Comparison of ENCODE assay signal across 8 mouse cellular contexts in the genomic region with DNA sequence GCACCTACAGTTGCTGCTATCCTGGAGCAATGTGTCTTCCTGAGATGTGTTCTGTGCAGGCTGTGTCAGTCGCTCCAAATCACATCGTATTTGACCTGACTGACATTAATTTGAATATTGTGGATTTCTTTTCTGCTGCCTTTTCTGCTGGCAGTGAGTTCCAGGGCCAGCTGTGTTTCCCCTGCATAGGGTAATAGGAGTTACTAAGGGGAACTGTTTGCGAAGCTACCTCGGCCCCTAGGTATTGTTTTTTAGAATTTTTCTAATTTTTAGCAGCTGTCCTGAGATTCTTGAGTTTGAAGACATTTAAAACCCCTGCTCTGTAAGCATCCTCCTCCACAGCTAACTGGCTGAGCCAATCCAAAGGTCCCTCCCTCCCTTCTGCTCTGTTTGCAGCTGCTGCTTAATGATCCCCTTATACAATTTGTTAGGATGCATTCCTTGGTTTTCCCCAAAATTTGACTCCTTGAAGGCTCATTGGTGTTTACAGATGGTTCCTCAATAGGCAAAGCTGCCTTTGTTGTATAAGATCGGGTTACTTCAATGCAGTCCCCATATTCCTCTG. TPM values are rescaled to one million over a fixed set of nuclear protein-coding genes. Genes with fewer than 3 reads are reported as not detected.
A peak's percentile ranks its signal among the peaks of the same experiment; 100 is the strongest.
DNase-seq lines count a peak whose midpoint lies in the region; ATAC-seq lines count a peak whose summit lies in the region.

No protein-coding gene starts in this region.

- H3K9ac ChIP-seq in kidney, embryonic 16.5 days (replicated peaks; ENCODE audit: low read length): peak overlapping the region; percentile 64
- H3K9ac ChIP-seq in embryonic facial prominence, embryonic 12.5 days: peak overlapping the region; percentile 49; the same call in 1 of the 2 replicates
- peak overlapping the region; percentile 75 for H3K9ac ChIP-seq in hindbrain, embryonic 14.5 days
- peak overlapping the region; percentile 70 for H3K9ac ChIP-seq in midbrain, embryonic 14.5 days (replicated peaks; ENCODE audit: low read length)

- no peak overlapping the region; the same call in 1 of the 2 replicates for H3K27ac ChIP-seq in kidney, embryonic 16.5 days (ENCODE audit: low read length)
- no peak overlapping the region for H3K27ac ChIP-seq in embryonic facial prominence, embryonic 12.5 days
- peak overlapping the region; percentile 93 for H3K27ac ChIP-seq in hindbrain, embryonic 14.5 days
- H3K27ac ChIP-seq in midbrain, embryonic 14.5 days (replicated peaks; ENCODE audit: low read depth, low read length): peak overlapping the region; percentile 95

- H3K4me3 ChIP-seq in kidney, embryonic 16.5 days (ENCODE audit: low read length): peak overlapping the region; percentile 63
- H3K4me3 ChIP-seq in embryonic facial prominence, embryonic 12.5 days: peak overlapping the region; percentile 41
- H3K4me3 ChIP-seq in hindbrain, embryonic 14.5 days (replicated peaks; ENCODE audit: low read length): peak overlapping the region; percentile 46
- H3K4me3 ChIP-seq in midbrain, embryonic 14.5 days (replicated peaks; ENCODE audit: low read depth, low read length): peak overlapping the region; percentile 61

- H3K4me1 ChIP-seq in kidney, embryonic 16.5 days (ENCODE audit: insufficient read depth, low read length): peaks cover 2% of the 10 kb centered on the region; the same call in 1 of the 2 replicates
- H3K4me1 ChIP-seq in embryonic facial prominence, embryonic 12.5 days: 0 out of 2 replicates have a peak, but pooled peaks cover 3% of the 10 kb centered on the region
- H3K4me1 ChIP-seq in hindbrain, embryonic 14.5 days (replicated peaks; ENCODE audit: control insufficient read depth, insufficient read depth, low read length): 0 out of 2 replicates have a peak, but pooled peaks cover 4% of the 10 kb centered on the region
- peaks cover 3% of the 10 kb centered on the region; the same call in 1 of the 2 replicates for H3K4me1 ChIP-seq in midbrain, embryonic 14.5 days (ENCODE audit: control insufficient read depth, insufficient read depth, low read length)

- 17% methylated on average over 5 of the region's 5 CpGs for WGBS in kidney, embryonic 16.5 days
- WGBS in embryonic facial prominence, embryonic 12.5 days: 23% methylated on average over 5 of the region's 5 CpGs
- 35% methylated on average over 5 of the region's 5 CpGs for WGBS in hindbrain, embryonic 14.5 days
- WGBS in midbrain, embryonic 14.5 days: 29% methylated on average over 5 of the region's 5 CpGs

- ATAC-seq in kidney, embryonic 16.5 days (ENCODE audit: low FRiP score, low TSS enrichment): no peak
- ATAC-seq in embryonic facial prominence, embryonic 12.5 days (ENCODE audit: insufficient number of reproducible peaks, insufficient read depth, low FRiP score, low TSS enrichment): no peak
- peak; percentile 68 for ATAC-seq in hindbrain, embryonic 14.5 days (ENCODE audit: low FRiP score)
- peak; percentile 49 for ATAC-seq in midbrain, embryonic 14.5 days (ENCODE audit: low FRiP score, low TSS enrichment)

- H3K27me3 ChIP-seq in kidney, embryonic 16.5 days (ENCODE audit: insufficient read depth, low read length): no peaks in the 10 kb centered on the region
- H3K27me3 ChIP-seq in embryonic facial prominence, embryonic 12.5 days: no peaks in the 10 kb centered on the region
- H3K27me3 ChIP-seq in hindbrain, embryonic 14.5 days (ENCODE audit: control insufficient read depth, insufficient read depth, low read length): no peaks in the 10 kb centered on the region
- no peaks in the 10 kb centered on the region for H3K27me3 ChIP-seq in midbrain, embryonic 14.5 days (ENCODE audit: control insufficient read depth, insufficient read depth, low read length)

- no peak for DNase-seq in kidney, postnatal 25 days
- peak; percentile 30 for DNase-seq in hindbrain, embryonic 14.5 days (ENCODE audit: low spot score)
- no peak for DNase-seq in midbrain, embryonic 14.5 days
- DNase-seq in urinary bladder, adult 18-20 months (ENCODE audit: low spot score in 2 of 2): no peak
- no peak for DNase-seq in ovary, adult 18-20 months (ENCODE audit: low spot score)
- no peak for DNase-seq in thymus, postnatal 0 days (ENCODE audit: low spot score)

- peak overlapping the region; percentile 76 for H3K4me2 ChIP-seq in kidney, embryonic 16.5 days (replicated peaks; ENCODE audit: low read depth, low read length)
- H3K4me2 ChIP-seq in embryonic facial prominence, embryonic 12.5 days (replicated peaks): peak overlapping the region; percentile 81
- peak overlapping the region; percentile 81 for H3K4me2 ChIP-seq in hindbrain, embryonic 14.5 days (replicated peaks)
- peak overlapping the region; percentile 77 for H3K4me2 ChIP-seq in midbrain, embryonic 14.5 days (ENCODE audit: low read length)

- no peaks in the 10 kb centered on the region for H3K9me3 ChIP-seq in kidney, embryonic 16.5 days (ENCODE audit: low read length)
- no peaks in the 10 kb centered on the region for H3K9me3 ChIP-seq in embryonic facial prominence, embryonic 12.5 days
- no peaks in the 10 kb centered on the region for H3K9me3 ChIP-seq in hindbrain, embryonic 14.5 days (ENCODE audit: control insufficient read depth, low read length)
- no peaks in the 10 kb centered on the region for H3K9me3 ChIP-seq in midbrain, embryonic 14.5 days (ENCODE audit: control insufficient read depth, low read length)

- no peaks in the 10 kb centered on the region for H3K36me3 ChIP-seq in kidney, embryonic 16.5 days (ENCODE audit: insufficient read depth, low read length)
- H3K36me3 ChIP-seq in embryonic facial prominence, embryonic 12.5 days: no peaks in the 10 kb centered on the region
- H3K36me3 ChIP-seq in hindbrain, embryonic 14.5 days (replicated peaks; ENCODE audit: control insufficient read depth, insufficient read depth): no peaks in the 10 kb centered on the region
- no peaks in the 10 kb centered on the region for H3K36me3 ChIP-seq in midbrain, embryonic 14.5 days (ENCODE audit: control insufficient read depth, insufficient read depth, low read length)

RNA-seq across cellular contexts. Expression of gene H2-M10.1, which starts 10.2 kb away (rescaled TPM):
- not detected in 2 replicates for polyA plus RNA-seq in kidney, embryonic 16.5 days (2015; fragmentation: Nextera tagmentation; extraction: Ambion mirVana)
- not detected in 2 replicates for polyA plus RNA-seq in embryonic facial prominence, embryonic 12.5 days (2016; fragmentation: Nextera tagmentation; extraction: Ambion mirVana)
- polyA plus RNA-seq in hindbrain, embryonic 14.5 days (2014; fragmentation: Nextera tagmentation; extraction: Ambion mirVana): not detected in 2 replicates
- polyA plus RNA-seq in midbrain, embryonic 14.5 days (2014; fragmentation: Nextera tagmentation; extraction: Ambion mirVana): not detected in 2 replicates
- polyA plus RNA-seq in thymus, postnatal 0 days (2015; fragmentation: Nextera tagmentation; extraction: Ambion mirVana): 0.22 and 0.34 TPM in 2 replicates

RNA-seq across cellular contexts. Expression of gene H2-M10.2, which starts 29.5 kb away (rescaled TPM):
- polyA plus RNA-seq in kidney, embryonic 16.5 days (2015; fragmentation: Nextera tagmentation; extraction: Ambion mirVana): 0.15 TPM in 1 of 2 replicates, not detected in the other
- 0.20 TPM in 1 of 2 replicates, not detected in the other for polyA plus RNA-seq in embryonic facial prominence, embryonic 12.5 days (2016; fragmentation: Nextera tagmentation; extraction: Ambion mirVana)
- 0.18 and 0.23 TPM in 2 replicates for polyA plus RNA-seq in hindbrain, embryonic 14.5 days (2014; fragmentation: Nextera tagmentation; extraction: Ambion mirVana)
- polyA plus RNA-seq in midbrain, embryonic 14.5 days (2014; fragmentation: Nextera tagmentation; extraction: Ambion mirVana): 0.25 TPM in 1 of 2 replicates, not detected in the other
- 0.12 TPM in 1 of 2 replicates, not detected in the other for polyA plus RNA-seq in thymus, postnatal 0 days (2015; fragmentation: Nextera tagmentation; extraction: Ambion mirVana)

RNA-seq across cellular contexts. Expression of gene Trim39, which starts 43.7 kb away (rescaled TPM):
- 18.4 and 19.8 TPM in 2 replicates for polyA plus RNA-seq in kidney, embryonic 16.5 days (2015; fragmentation: Nextera tagmentation; extraction: Ambion mirVana)
- polyA plus RNA-seq in embryonic facial prominence, embryonic 12.5 days (2016; fragmentation: Nextera tagmentation; extraction: Ambion mirVana): 25.2 and 27.2 TPM in 2 replicates
- polyA plus RNA-seq in hindbrain, embryonic 14.5 days (2014; fragmentation: Nextera tagmentation; extraction: Ambion mirVana): 19.7 and 19.8 TPM in 2 replicates
- 18.3 and 21.7 TPM in 2 replicates for polyA plus RNA-seq in midbrain, embryonic 14.5 days (2014; fragmentation: Nextera tagmentation; extraction: Ambion mirVana)
- polyA plus RNA-seq in thymus, postnatal 0 days (2015; fragmentation: Nextera tagmentation; extraction: Ambion mirVana): 11.4 and 16.1 TPM in 2 replicates

RNA-seq across cellular contexts. Expression of gene H2-M10.3, which starts 52.4 kb away (rescaled TPM):
- not detected in 2 replicates for polyA plus RNA-seq in kidney, embryonic 16.5 days (2015; fragmentation: Nextera tagmentation; extraction: Ambion mirVana)
- polyA plus RNA-seq in embryonic facial prominence, embryonic 12.5 days (2016; fragmentation: Nextera tagmentation; extraction: Ambion mirVana): not detected in 2 replicates
- not detected in 2 replicates for polyA plus RNA-seq in hindbrain, embryonic 14.5 days (2014; fragmentation: Nextera tagmentation; extraction: Ambion mirVana)
- polyA plus RNA-seq in midbrain, embryonic 14.5 days (2014; fragmentation: Nextera tagmentation; extraction: Ambion mirVana): not detected in 2 replicates
- 0.08 TPM in 1 of 2 replicates, not detected in the other for polyA plus RNA-seq in thymus, postnatal 0 days (2015; fragmentation: Nextera tagmentation; extraction: Ambion mirVana)

RNA-seq across cellular contexts. Expression of gene Rpp21, which starts 57.9 kb away (rescaled TPM):
- polyA plus RNA-seq in kidney, embryonic 16.5 days (2015; fragmentation: Nextera tagmentation; extraction: Ambion mirVana): 107 and 110 TPM in 2 replicates
- polyA plus RNA-seq in embryonic facial prominence, embryonic 12.5 days (2016; fragmentation: Nextera tagmentation; extraction: Ambion mirVana): 98.2 and 106 TPM in 2 replicates
- polyA plus RNA-seq in hindbrain, embryonic 14.5 days (2014; fragmentation: Nextera tagmentation; extraction: Ambion mirVana): 132 and 151 TPM in 2 replicates
- polyA plus RNA-seq in midbrain, embryonic 14.5 days (2014; fragmentation: Nextera tagmentation; extraction: Ambion mirVana): 136 and 164 TPM in 2 replicates
- polyA plus RNA-seq in thymus, postnatal 0 days (2015; fragmentation: Nextera tagmentation; extraction: Ambion mirVana): 155 and 159 TPM in 2 replicates

Comparison
In these comparisons a context has a peak if more than half of its experiments do, and no peak if none do; other contexts are left out.
1. ATAC-seq: peak in hindbrain, embryonic 14.5 days (single experiment) and midbrain, embryonic 14.5 days (single experiment); none in kidney, embryonic 16.5 days (single experiment) and embryonic facial prominence, embryonic 12.5 days (single experiment).
2. H3K27ac ChIP-seq: peak in hindbrain, embryonic 14.5 days (single experiment) and midbrain, embryonic 14.5 days (single experiment); none in kidney, embryonic 16.5 days (single experiment) and embryonic facial prominence, embryonic 12.5 days (single experiment).
3. Peak in every context shown above with its lines, with median percentiles within 50 percentile points of each other: H3K4me2 ChIP-seq, H3K4me3 ChIP-seq and H3K9ac ChIP-seq.